Mouse (Mus musculus) limb, embryonic 12.5 days (tissue): ENCODE results near the gene Ear6. TPM values are rescaled to one million over a fixed set of nuclear protein-coding genes. Genes with fewer than 3 reads are reported as not detected.

Experiments
- ATAC-seq: fragments of 200-750 bp; cut with Nextera tagmentation; 2 replicates; pipeline ENCODE4 v1.8.0; 2017; ENCODE audit warnings: low read depth, moderate TSS enrichment; ENCODE audit not compliant: insufficient number of reproducible peaks, insufficient read depth, low FRiP score, low TSS enrichment
- H3K27ac ChIP-seq: fragments of 300-500 bp; sonication (generic); 2 replicates; pipeline ENCODE4 v1.5.1; 2016; ENCODE audit warnings: mild to moderate bottlenecking, moderate library complexity
- H3K27me3 ChIP-seq: fragments of 300-500 bp; sonication (generic); 2 replicates; pipeline ENCODE4 v1.6.1; 2016; ENCODE audit warnings: mild to moderate bottlenecking, moderate library complexity
- H3K36me3 ChIP-seq: fragments of 300-500 bp; sonication (generic); 2 replicates; pipeline ENCODE4 v1.6.1; 2016; ENCODE audit warnings: mild to moderate bottlenecking, moderate library complexity
- H3K4me1 ChIP-seq: fragments of 300-500 bp; sonication (generic); replicated peaks from 2 replicates; pipeline ENCODE4 v1.6.1; 2016
- H3K4me2 ChIP-seq: fragments of 300-500 bp; sonication (generic); 2 replicates; pipeline ENCODE4 v1.6.1; 2016; ENCODE audit warnings: mild to moderate bottlenecking, moderate library complexity
- H3K4me3 ChIP-seq: fragments of 300-500 bp; sonication (generic); replicated peaks from 2 replicates; pipeline ENCODE4 v1.5.1; 2016; ENCODE audit warnings: mild to moderate bottlenecking
- H3K9ac ChIP-seq: fragments of 300-500 bp; sonication (generic); replicated peaks from 2 replicates; pipeline ENCODE4 v1.6.1; 2016; ENCODE audit warnings: mild to moderate bottlenecking, moderate library complexity
- H3K9me3 ChIP-seq: fragments of 300-500 bp; sonication (generic); 2 replicates; pipeline ENCODE4 v1.6.1; 2016; ENCODE audit warnings: mild to moderate bottlenecking, moderate library complexity
- WGBS: fragments of 180-500 bp; shearing (Covaris S2); methylation state at CpG from one replicate; pipeline ENCODE4 v1.1.7; 2016; 5-methylcytosine and 5-hydroxymethylcytosine counted together
- polyA plus RNA-seq: library from polyadenylated mRNA; unstranded; fragments of >200 nt; fragmentation: Nextera tagmentation; extraction: Ambion mirVana; gene quantifications from 2 replicates; pipeline ENCODE4 v1.2.1, GENCODE M21; 2016

The Ear6 gene
- polyA plus RNA-seq, 1 experiment from 2014 or later: not detected

- 71% methylated on average over 2 of the region's 2 CpGs for WGBS
- Histone ChIP-seq H3K4me3 (no peak overlapping the region), H3K4me2 (no peak overlapping the region), H3K9me3 (no peaks in the 10 kb centered on the region), H3K27ac (no peak overlapping the region), H3K4me1 (no peaks in the 10 kb centered on the region), H3K9ac (no peak overlapping the region), H3K36me3 (no peaks in the 10 kb centered on the region), H3K27me3 (no peaks in the 10 kb centered on the region)
- no peak for ATAC-seq
Observed at GRCm38 (mm10) chr14:51870756-51871155, 17.3 kb downstream of the Ear6 start.

- 78% methylated on average over 9 of the region's 9 CpGs for WGBS
- H3K4me2 ChIP-seq: no peak overlapping the region
- no peaks in the 10 kb centered on the region for H3K27me3 ChIP-seq
- no peak overlapping the region for H3K9ac ChIP-seq
- no peaks in the 10 kb centered on the region for H3K4me1 ChIP-seq
- H3K9me3 ChIP-seq: no peaks in the 10 kb centered on the region
- H3K27ac ChIP-seq: no peak overlapping the region
- no peaks in the 10 kb centered on the region for H3K36me3 ChIP-seq
- no peak overlapping the region for H3K4me3 ChIP-seq
- ATAC-seq: no peak
Observed at GRCm38 (mm10) chr14:51871741-51872140, 18.2 kb downstream of the Ear6 start.

GRCm38 (mm10) chr14:51877517-51877916, 24.0 kb downstream of the Ear6 start:
- Histone ChIP-seq H3K4me3 (no peak overlapping the region), H3K27me3 (no peaks in the 10 kb centered on the region), H3K27ac (no peak overlapping the region), H3K4me2 (no peak overlapping the region), H3K9ac (no peak overlapping the region), H3K4me1 (no peaks in the 10 kb centered on the region), H3K9me3 (no peaks in the 10 kb centered on the region), H3K36me3 (no peaks in the 10 kb centered on the region)
- WGBS: 86% methylated on average over 3 of the region's 3 CpGs
- ATAC-seq: no peak

GRCm38 (mm10) chr14:51883527-51884030, 30.1 kb downstream of the Ear6 start:
- H3K9ac ChIP-seq: no peak overlapping the region
- peak; percentile 40; the same call in 1 of the 2 replicates for ATAC-seq
- WGBS: 2% methylated on average over 4 of the region's 4 CpGs
- H3K4me1 ChIP-seq: peaks cover 12% of the 10 kb centered on the region
- H3K27me3 ChIP-seq: no peaks in the 10 kb centered on the region
- H3K9me3 ChIP-seq: no peaks in the 10 kb centered on the region
- H3K27ac ChIP-seq: peak overlapping the region; percentile 86
- H3K36me3 ChIP-seq: peaks cover 21% of the 10 kb centered on the region
- H3K4me2 ChIP-seq: peak overlapping the region; percentile 84
- H3K4me3 ChIP-seq: peak overlapping the region; percentile 74

GRCm38 (mm10) chr14:51884031-51884544, 30.6 kb downstream of the Ear6 start:
- Histone ChIP-seq H3K4me1 (peaks cover 12% of the 10 kb centered on the region), H3K4me2 (peak overlapping the region; percentile 84), H3K9me3 (no peaks in the 10 kb centered on the region), H3K4me3 (peak overlapping the region; percentile 74), H3K9ac (peak overlapping the region; percentile 70; the same call in 1 of the 2 replicates), H3K27me3 (no peaks in the 10 kb centered on the region), H3K36me3 (peaks cover 26% of the 10 kb centered on the region), H3K27ac (peak overlapping the region; percentile 86)
- peak; percentile 26 for ATAC-seq
- WGBS: 3% methylated on average over 14 of the region's 14 CpGs

GRCm38 (mm10) chr14:51884598-51885331, 31.3 kb downstream of the Ear6 start, which contains the start of gene Mettl17:
TSS of gene Mettl17 (plus strand) at chr14:51884842.
- Histone ChIP-seq H3K4me3 (peak within 1 kb of the TSS; percentile 74), H3K27me3 (no peaks in the 10 kb centered on the region)
- peak; percentile 95 for ATAC-seq

GRCm38 (mm10) chr14:51886051-51886450, 32.6 kb downstream of the Ear6 start:
- Histone ChIP-seq H3K36me3 (peaks cover 46% of the 10 kb centered on the region), H3K9me3 (no peaks in the 10 kb centered on the region), H3K27me3 (no peaks in the 10 kb centered on the region), H3K4me2 (peak overlapping the region; percentile 84), H3K27ac (no peak overlapping the region), H3K4me3 (peak overlapping the region; percentile 74), H3K9ac (no peak overlapping the region), H3K4me1 (peaks cover 12% of the 10 kb centered on the region)
- ATAC-seq: no peak
- WGBS: 70% methylated on average over 6 of the region's 6 CpGs

More at GRCm38 (mm10) chr14:51884598-51885331, 31.3 kb downstream of the Ear6 start, which contains the start of gene Mettl17:
- Histone ChIP-seq H3K9ac (peak within 1 kb of the TSS; percentile 70), H3K36me3 (peaks cover 33% of the 10 kb centered on the region), H3K4me2 (peak within 1 kb of the TSS; percentile 84), H3K27ac (peak within 1 kb of the TSS; percentile 86), H3K4me1 (peaks cover 12% of the 10 kb centered on the region), H3K9me3 (no peaks in the 10 kb centered on the region)
- under 1% methylated on average over 43 of the region's 43 CpGs for WGBS

- Histone ChIP-seq H3K27ac (no peak overlapping the region), H3K9me3 (no peaks in the 10 kb centered on the region), H3K9ac (no peak overlapping the region), H3K36me3 (peaks cover 62% of the 10 kb centered on the region), H3K4me1 (peaks cover 12% of the 10 kb centered on the region), H3K4me2 (no peak overlapping the region), H3K27me3 (no peaks in the 10 kb centered on the region), H3K4me3 (no peak overlapping the region)
- WGBS: 90% methylated on average over 6 of the region's 6 CpGs
- ATAC-seq: no peak
Observed at GRCm38 (mm10) chr14:51889833-51890232, 36.3 kb downstream of the Ear6 start.

- Histone ChIP-seq H3K27ac (no peak within 1 kb of the TSS), H3K4me3 (no peak within 1 kb of the TSS), H3K4me2 (no peak within 1 kb of the TSS), H3K27me3 (no peaks in the 10 kb centered on the region), H3K9ac (no peak within 1 kb of the TSS), H3K9me3 (no peaks in the 10 kb centered on the region), H3K4me1 (no peaks in the 10 kb centered on the region; the same call in 1 of the 2 replicates), H3K36me3 (peaks cover 57% of the 10 kb centered on the region)
- no peak for ATAC-seq
- WGBS: 89% methylated on average over 9 of the region's 9 CpGs
Observed at GRCm38 (mm10) chr14:51892191-51892939, 38.9 kb downstream of the Ear6 start, which contains the start of gene Slc39a2. TSS of gene Slc39a2 (plus strand) at chr14:51892889.

- Histone ChIP-seq H3K4me2 (no peak overlapping the region), H3K9ac (no peak overlapping the region), H3K9me3 (no peaks in the 10 kb centered on the region), H3K27me3 (no peaks in the 10 kb centered on the region), H3K4me3 (no peak overlapping the region), H3K36me3 (peaks cover 48% of the 10 kb centered on the region), H3K4me1 (no peaks in the 10 kb centered on the region; the same call in 1 of the 2 replicates), H3K27ac (no peak overlapping the region)
- ATAC-seq: peak; percentile 24; the same call in 1 of the 2 replicates
- WGBS: 23% methylated on average over 10 of the region's 10 CpGs
Observed at GRCm38 (mm10) chr14:51893094-51893794, 39.7 kb downstream of the Ear6 start.
